Mouse (Mus musculus) heart, postnatal 25 days (tissue): ENCODE measurements at regions not wholly inside any gene's neighbourhood (a gene's known extent, or its start where the extent isn't known, plus 50 kb on each side); places are given as distances from the start of the nearest gene placed in this dataset.

Experiments
- DNase-seq: peaks from one replicate; pipeline ENCODE4 v3.0.0; 2022; ENCODE audit warnings: low spot score
- intact Hi-C: fragments of 180-260 bp; cut with DNase I; formaldehyde crosslinking; loops from one replicate; pipeline ENCODE4 v1.15.1; 2025

- intact Hi-C loops = no loop called here
- no peak for DNase-seq
Measured at GRCm38 (mm10) chr4:87401316-87402172, 171.3 kb upstream of the Slc24a2 start.

GRCm38 (mm10) chr4:87386835-87387234, 156.6 kb upstream of the Slc24a2 start:
- DNase-seq = no peak
- intact Hi-C loops = no loop called here

GRCm38 (mm10) chr4:87386271-87386670, 156.0 kb upstream of the Slc24a2 start:
- intact Hi-C loops = no loop called here
- no peak for DNase-seq

- DNase-seq = no peak
- intact Hi-C loops = no loop called here
Measured at GRCm38 (mm10) chr4:87385221-87385739, 155.0 kb upstream of the Slc24a2 start.

GRCm38 (mm10) chr4:87384469-87385044, 154.3 kb upstream of the Slc24a2 start:
- DNase-seq = no peak
- intact Hi-C loops = no loop called here

GRCm38 (mm10) chr4:87380716-87381115, 150.4 kb upstream of the Slc24a2 start:
- intact Hi-C loops = no loop called here
- no peak for DNase-seq

GRCm38 (mm10) chr4:87379516-87380173, 149.4 kb upstream of the Slc24a2 start:
- no peak for DNase-seq
- intact Hi-C loops = no loop called here

- DNase-seq = no peak
- intact Hi-C loops = no loop called here
Measured at GRCm38 (mm10) chr4:87371960-87372359, 141.7 kb upstream of the Slc24a2 start.

GRCm38 (mm10) chr4:87369626-87370234, 139.5 kb upstream of the Slc24a2 start:
- intact Hi-C loops = loop anchor here (5.0 to 10.0 kb wide), 4 partner anchors 418 to 1173 kb away; no protein-coding TSS in a partner anchor

GRCm38 (mm10) chr4:87368413-87369160, 138.3 kb upstream of the Slc24a2 start:
- no peak for DNase-seq
- intact Hi-C loops = loop anchor here (1.0 to 10.0 kb wide), 6 partner anchors 419 to 1174 kb away; no protein-coding TSS in a partner anchor

More at GRCm38 (mm10) chr4:87369626-87370234, 139.5 kb upstream of the Slc24a2 start:
- DNase-seq = no peak

GRCm38 (mm10) chr4:87367732-87368412, 137.6 kb upstream of the Slc24a2 start:
- peak; percentile 72 for DNase-seq
- intact Hi-C loops = loop anchor here (1.0 to 10.0 kb wide), 6 partner anchors 419 to 1174 kb away; no protein-coding TSS in a partner anchor

GRCm38 (mm10) chr4:87362201-87362600, 131.9 kb upstream of the Slc24a2 start:
- DNase-seq = no peak
- intact Hi-C loops = loop anchor here (5.0 to 10.0 kb wide), 2 partner anchors 405 to 543 kb away; no protein-coding TSS in a partner anchor

- intact Hi-C loops = no loop called here
- DNase-seq = no peak
Measured at GRCm38 (mm10) chr4:87359483-87359882, 129.2 kb upstream of the Slc24a2 start.

- DNase-seq = no peak
- intact Hi-C loops = no loop called here
Measured at GRCm38 (mm10) chr4:87359004-87359403, 128.7 kb upstream of the Slc24a2 start.

- no peak for DNase-seq
- intact Hi-C loops = no loop called here
Measured at GRCm38 (mm10) chr4:87332968-87333367, 102.7 kb upstream of the Slc24a2 start.

GRCm38 (mm10) chr4:87329136-87329535, 98.9 kb upstream of the Slc24a2 start:
- no peak for DNase-seq
- intact Hi-C loops = no loop called here

GRCm38 (mm10) chr4:87321726-87322349, 91.6 kb upstream of the Slc24a2 start:
- intact Hi-C loops = no loop called here
- no peak for DNase-seq

- intact Hi-C loops = no loop called here
- no peak for DNase-seq
Measured at GRCm38 (mm10) chr4:87298129-87298528, 67.9 kb upstream of the Slc24a2 start.
